Mouse (Mus musculus): ENCODE measurements around the gene Ston2. TPM values are rescaled to one million over a fixed set of nuclear protein-coding genes. Genes with fewer than 3 reads are reported as not detected.

Gene Ston2
- total RNA-seq, 4 experiments from 2014 or later, result 30.8 to 32.6 (median 32.0) TPM

DNA sequence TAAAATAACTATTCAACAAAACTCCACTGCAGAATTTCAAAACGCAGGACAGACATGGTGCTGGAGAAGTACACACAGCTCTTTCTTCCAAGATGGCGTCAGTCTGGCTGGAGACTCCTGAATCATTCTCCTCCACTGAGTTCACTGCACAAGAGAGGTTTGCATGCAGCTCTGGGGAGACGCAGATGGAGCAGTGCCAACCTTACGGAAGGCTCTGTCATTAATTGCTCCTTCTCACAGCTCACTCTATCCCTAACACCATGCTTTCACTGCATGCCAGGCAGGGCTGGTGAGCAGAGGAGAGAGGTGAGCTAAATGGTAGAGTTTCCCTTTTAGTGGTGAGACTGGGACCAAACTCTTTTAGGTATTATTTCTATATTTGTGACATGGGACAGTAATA lies 80.4 kb downstream of the Ston2 start:
- no peak for DNase-seq (ENCODE audit: low spot score in 2 of 2)

DNA sequence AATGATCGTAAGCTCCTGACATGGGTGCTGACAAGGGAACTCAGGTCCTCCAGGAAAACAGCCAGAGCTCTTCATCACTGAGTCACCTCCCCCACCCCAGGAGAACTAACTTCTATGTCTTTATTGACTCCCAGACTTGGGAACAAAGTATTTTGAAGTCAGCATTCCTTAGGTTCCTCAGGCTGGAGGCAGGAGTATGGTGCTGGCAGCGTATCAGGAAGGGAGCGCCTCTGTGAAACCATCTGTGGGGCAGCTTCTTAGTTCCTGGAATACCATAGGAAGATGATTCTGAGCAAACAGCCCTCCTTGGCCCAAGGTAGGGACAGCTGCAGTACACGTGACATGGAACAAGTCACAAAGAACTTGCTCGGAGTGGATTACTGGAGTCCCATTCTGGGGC lies 84.7 kb downstream of the Ston2 start:
- DNase-seq (ENCODE audit: low spot score in 2 of 2), result no peak

DNA sequence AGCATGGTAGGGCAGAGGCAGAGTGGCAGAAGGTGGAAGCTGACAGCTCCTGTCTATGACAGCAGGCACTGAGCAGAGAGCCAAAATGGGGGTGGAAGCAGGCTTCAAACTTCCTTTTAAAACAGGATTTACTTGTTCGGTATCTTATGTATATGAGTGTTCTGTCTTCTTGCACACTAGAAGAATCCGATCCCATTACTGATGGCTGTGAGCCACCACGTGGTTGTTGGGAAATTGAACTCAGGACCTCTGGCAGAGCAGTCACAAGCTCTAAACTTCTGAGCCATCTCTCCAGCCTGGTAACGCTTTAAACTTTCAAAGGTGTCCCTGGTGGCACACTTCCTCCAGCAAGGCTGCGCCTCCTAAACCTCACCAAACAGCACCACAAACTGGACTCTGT lies 85.4 kb downstream of the Ston2 start:
- DNase-seq (ENCODE audit: low spot score in 2 of 2), result no peak

DNA sequence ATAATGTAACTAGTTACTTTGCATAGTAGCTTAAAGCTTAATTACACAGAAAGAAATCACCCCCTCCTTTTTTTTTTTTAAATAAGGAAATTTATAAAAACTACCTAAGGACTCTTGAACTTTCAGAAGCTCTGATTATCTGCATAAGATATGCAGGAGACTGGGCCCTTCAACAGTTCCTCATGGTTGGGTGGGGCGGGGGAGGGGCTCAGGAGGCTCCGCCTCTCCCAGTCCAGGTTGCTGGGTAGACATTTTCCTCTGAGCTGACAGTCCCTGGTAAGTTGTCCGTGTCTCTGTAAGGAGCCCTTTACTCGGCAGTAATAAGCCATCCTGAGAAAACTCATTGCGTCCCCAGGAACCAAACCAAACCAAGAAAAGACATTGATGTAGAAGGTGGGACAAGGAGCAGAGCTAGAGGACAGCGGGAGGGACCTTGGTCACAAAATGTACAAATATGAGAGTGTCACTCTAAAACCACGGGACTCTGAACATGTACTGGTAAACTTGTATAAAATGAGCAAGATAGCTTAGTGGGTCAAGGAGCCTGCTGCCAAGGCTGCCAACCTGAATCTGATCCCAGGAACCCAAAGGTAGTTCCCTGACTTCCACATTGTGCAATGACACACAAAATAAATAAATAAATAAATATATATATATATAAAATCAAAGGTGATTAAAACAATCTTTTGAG lies 88.6 kb downstream of the Ston2 start:
- DNase-seq (ENCODE audit: low spot score in 2 of 2), result no peak

DNA sequence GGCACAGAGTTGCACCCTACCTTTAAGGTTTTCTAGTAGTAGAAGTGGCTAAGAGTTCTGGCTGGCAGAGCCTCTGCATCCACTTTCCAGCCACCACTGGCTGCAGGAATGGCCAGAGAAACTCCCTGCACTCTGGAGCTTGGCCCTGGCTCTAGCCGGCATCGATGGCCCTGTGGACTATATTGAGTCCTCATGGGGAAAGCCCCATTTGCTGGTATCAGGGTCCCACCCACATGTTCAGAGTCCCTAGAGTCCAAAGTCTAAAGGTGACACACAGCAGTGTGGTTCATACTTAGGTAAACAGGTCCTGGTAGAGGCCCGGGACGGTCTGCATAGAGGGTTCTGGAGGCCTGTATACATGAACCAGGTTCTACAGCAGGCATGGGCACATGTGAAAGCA lies 92.0 kb downstream of the Ston2 start:
- DNase-seq (ENCODE audit: low spot score in 2 of 2), result no peak

DNA sequence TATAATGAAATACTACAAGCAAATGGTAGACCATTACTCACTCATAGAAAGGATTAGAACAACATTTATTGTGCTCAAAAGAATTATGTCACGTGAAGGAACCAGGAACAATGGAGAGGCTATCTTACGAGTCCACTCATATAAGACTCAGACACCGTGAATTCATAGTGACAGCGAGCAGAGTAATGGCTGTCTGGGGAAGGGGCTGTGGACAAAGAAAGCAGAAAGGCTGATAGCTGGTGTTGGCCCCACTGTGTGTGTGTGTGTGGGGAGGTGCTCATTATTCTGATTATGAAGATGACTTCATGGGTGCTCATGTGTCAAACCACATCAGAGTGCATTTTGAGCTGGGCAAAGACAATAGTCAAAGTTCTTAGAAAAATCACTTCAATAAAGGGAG lies 92.4 kb downstream of the Ston2 start:
- DNase-seq (ENCODE audit: low spot score in 2 of 2), result no peak

DNA sequence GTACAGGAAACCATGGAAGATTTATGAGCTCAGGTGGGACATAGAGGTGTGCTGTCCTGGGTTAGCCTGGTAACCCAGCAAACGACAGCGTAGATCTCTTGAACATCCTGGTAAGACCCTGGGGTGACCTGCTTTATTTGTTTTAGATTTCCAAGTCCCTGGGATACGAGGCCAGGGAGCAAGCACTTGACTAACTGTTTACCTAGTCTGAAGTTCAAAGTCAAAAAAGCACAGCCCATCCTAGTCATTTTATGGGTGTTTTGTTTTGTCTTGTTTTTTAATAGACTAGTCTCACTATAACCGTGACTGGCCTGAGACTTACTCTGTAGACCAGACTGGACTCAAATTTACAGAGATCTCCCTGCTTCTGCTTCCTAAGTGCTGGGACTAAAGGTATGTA lies 93.4 kb downstream of the Ston2 start:
- no peak for DNase-seq (ENCODE audit: low spot score in 2 of 2)

DNA sequence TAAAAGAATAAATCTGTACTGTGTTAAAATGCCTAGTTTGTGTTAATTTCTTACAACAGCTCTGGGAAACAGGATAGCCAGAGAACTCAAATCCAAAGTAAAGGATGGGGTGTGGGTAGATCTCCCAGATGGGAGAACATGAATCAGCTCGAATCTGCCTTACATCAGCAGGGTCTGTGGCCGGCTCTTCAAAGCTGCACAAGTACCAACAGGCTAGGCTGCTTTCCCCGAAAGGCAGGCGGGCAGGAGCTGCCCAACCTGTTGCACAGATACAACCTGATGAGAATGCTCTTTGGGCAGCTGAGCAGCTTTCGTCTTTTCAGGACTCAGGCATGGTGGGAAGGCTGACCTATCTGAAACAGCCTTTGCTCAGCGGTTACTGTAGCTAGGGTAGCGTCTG lies 94.6 kb downstream of the Ston2 start:
- DNase-seq (ENCODE audit: low spot score in 2 of 2), result peak in 1 of 2 experiments; percentile 31

DNA sequence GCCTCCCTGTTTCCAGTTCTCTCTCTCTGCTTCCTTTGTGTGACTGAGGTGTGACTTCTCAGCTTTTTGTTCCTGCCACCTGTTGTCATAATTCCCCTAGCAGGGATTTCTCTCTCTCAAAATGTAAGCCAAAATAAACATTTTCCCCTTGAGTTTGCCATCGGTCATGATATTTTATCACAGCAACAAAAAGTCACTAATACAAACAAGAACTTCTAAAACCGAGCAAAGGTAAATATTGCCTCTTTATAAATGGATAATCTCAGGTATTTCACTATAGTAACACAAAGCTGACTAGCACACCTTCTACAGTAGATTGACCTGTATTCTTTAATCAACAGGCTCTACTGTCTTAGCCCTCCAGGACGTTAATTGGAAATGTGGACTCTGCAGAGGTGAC lies 95.2 kb downstream of the Ston2 start:
- no peak for DNase-seq (ENCODE audit: low spot score in 2 of 2)

DNA sequence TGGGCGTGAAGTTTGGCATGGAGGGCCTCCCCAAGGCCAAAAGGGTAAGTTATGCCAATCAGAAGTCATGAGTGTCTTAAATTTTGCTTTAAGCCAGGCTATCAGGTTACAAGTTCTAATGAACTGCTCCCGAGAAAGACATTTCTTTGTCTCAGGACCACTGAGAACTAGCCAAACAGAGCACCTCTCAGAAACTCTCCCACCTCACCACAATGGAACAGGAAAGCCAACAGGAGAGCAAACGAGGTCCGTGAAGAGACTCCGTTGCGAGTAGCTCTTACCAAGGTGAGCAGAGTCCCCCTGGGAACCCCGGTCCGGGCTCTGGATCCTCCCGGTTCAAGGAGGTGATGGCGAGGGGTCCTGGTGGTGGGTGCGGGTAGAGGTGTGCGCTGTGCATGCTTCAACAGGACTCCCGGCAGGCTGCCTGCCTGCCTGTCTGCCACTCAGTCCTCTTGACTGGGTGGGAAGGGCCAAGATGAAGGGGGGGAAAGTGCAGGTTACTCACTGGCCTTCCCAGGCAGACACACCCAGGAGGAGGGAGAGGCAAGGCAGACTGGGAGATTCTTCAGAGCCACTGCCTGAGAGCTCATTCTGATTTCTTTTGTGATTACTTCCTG lies 102.4 kb downstream of the Ston2 start:
- DNase-seq (ENCODE audit: low spot score in 2 of 2), result no peak

DNA sequence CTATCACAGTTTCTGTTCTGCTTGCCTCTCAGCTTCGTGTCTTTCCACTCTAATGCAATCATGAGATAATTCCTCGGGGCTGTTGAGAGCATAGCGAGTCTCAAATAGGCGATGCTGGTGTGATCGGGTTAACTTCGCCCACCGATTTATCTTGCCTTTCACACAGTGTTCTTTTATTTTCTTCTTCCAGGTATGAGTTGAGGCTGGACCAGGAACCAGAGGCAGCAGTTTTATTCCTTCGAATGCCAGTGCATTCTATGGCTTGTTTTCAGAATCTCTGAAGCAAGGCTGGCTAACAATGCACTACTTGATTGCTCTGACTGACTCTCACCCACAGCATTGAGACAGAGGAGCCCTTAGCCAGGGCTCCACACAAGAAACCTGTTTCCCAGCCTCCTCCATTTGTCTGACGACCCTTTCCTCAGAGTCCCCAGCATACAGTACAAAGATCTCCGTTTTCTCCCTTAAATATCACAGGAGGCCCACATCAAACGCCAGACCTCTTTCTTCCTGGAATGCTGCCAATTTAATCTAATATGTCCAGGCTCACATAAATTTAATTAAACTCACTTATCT lies 103.3 kb downstream of the Ston2 start:
- DNase-seq (ENCODE audit: low spot score in 2 of 2), result no peak

DNA sequence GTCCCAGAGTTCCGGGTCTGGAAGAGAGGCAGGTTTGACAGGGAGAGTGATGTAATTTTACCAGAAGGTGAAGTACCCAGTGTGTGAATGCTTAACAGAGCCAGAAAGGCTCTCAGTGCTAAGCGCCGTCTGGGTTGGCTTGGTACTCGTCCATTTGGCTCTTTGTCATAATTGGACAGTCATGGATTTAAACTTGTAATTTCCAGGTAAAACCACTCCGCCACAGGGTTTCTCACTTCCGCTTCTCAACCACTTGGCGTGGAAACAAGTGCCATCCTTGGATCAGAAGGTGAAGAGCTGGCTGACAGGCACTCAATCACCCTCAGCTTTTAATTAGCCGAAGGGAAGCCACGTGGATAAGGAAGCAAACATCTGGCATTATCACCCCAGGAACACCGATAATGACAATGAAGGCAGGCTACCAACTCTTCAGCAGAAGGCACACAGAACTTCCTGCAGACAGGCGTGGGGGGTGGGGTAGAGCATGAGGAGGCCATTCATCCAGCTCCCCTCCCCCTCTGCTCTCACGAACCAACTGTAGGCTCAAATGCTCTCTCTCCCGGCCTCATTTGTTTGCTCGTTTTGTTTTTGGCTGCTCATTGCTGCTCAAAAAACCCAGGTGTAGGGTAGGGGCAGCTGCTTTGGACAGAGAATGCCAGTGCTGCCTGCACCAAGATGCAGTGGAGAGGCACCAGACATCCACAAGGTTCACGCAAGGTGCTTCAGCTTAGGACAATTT lies 103.9 kb downstream of the Ston2 start:
- no peak for DNase-seq (ENCODE audit: low spot score in 2 of 2)

DNA sequence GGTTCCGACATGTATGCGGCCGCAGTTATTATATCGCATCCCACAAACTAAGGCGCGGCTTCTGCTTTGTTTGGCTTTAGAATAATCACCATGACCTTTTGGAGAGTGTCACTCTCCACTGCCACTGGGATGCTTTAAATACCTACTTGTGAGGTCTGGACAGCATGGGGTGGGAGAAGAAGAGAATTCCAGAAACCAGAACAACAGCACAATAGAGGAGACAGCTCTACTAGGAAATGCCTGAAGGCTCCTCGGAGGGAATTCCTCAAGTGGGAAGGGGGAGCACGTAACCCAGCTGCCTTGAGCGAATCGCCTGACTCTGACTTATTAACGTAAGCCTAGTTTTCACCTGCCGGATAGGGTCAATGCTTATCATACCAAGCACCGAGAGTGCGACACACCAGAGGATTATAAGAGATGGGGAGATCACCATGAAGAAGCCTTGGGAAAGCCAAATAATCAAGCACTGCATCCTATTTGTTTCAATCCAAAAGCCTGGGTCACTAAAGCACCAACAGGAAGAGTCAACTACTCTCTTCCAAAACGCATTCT lies 104.6 kb downstream of the Ston2 start:
- no peak for DNase-seq (ENCODE audit: low spot score in 2 of 2)

DNA sequence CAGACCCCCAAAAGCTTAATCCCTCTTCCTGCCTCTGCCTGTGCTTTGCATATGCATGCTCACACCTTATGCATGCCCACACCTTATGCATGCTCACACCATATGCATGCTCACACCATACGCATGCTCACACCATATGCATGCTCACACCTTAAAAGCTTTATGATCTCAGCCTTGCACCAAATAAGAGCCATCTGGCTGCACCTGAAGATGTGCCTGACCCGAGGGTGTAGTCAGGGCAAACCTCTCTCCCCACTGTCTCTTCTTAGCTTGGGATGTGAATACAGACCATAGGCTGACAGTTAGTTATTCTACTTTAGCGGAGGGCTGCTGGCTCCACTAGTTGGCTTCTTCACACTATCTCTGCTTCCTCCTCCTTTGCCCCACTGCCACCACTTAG lies 105.1 kb downstream of the Ston2 start:
- DNase-seq (ENCODE audit: low spot score in 2 of 2), result no peak

DNA sequence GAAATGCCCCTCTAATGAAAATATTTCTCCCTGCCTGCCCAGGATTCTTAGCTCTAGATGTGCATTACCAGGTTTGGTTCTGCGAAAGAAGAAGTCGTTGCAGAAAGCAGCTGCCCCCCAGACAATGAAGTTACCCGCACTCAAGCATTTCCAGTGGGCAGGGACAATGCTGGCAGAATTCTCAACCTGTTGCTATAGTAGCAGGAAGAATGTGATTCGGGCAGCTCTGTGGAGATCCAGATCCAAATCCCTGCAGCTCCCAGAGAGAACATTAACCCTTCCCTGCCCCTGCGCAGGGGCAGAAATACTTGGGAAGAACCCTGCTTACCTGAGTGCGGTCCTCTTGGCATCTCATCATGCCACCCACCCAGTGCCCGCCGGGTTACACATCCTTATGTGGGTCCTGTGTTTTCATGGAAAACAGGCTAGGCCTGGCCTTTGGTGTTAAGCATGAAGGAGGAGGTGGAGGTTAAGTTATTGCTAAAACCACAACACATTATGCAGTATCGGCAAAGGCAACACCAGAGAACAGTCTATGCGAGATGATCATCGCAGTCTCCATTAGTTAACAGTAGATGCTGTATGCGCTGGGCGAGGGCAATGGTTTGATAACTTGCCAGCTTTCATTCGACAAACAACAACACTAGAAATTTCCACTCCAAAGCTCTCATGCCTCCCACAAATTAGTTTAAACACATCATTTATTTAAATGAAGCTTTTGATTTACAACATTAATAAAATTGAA lies 108.7 kb downstream of the Ston2 start:
- DNase-seq (ENCODE audit: low spot score in 2 of 2), result peak; percentile 47 to 48

DNA sequence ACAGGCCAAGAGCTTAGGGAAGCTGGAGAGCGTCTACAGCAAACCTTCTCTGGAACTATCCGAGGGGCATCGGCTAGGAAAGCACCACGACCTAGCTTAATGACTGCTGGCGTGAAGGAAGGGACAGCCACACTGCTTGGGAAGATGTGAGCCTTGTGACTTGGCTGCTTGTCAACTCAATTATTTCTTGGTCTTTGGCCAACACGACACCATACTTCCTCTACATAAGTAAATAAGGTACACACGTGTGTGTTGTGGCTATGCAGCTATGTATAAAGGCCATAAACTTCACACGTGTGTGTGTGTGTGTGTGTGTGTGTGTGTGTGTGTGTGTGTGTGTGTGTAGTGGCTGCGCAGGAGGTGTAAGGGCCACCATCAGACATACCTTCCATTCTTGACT lies 112.2 kb downstream of the Ston2 start:
- DNase-seq (ENCODE audit: low spot score in 2 of 2), result no peak

DNA sequence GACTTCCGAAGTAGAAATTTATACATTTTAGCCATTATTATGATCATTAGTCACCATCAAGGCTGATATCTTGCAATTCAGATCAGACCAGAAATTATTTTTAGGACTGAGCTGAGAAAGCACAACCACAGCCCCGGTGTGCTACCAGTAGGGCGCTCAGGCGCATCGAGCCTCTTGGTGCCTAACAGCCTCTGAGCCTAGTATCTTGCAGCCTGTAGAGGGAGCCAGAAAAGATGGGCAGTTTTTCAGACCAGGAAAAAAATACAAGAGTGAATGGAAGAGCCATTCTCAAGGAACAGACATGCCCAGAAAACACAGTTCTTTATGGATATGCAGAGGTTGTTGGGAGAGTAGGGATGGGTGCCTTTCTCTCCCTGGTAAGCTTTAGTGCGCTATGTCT lies 115.0 kb downstream of the Ston2 start:
- no peak for DNase-seq (ENCODE audit: low spot score in 2 of 2)

DNA sequence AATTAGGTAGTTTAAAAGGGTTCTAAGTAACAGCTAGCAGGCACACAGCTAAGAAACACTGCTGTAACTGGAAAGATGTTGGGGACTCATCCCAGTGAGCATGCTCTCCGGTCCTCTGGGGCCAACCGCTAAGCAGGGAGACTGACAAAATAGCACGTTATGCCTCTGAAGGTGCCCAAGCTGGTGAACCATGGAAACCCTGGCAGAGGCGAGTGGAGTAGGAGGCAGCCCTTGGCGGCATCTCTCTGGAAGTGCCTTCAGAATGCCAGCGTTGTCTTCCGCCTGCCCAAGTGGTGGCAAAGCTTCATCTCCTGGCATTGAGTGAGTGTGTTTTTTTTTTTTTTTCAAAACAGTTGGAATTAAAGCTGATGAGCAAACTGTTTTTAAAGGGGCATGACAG lies 115.7 kb downstream of the Ston2 start:
- DNase-seq (ENCODE audit: low spot score in 2 of 2), result peak; percentile 60 to 70

DNA sequence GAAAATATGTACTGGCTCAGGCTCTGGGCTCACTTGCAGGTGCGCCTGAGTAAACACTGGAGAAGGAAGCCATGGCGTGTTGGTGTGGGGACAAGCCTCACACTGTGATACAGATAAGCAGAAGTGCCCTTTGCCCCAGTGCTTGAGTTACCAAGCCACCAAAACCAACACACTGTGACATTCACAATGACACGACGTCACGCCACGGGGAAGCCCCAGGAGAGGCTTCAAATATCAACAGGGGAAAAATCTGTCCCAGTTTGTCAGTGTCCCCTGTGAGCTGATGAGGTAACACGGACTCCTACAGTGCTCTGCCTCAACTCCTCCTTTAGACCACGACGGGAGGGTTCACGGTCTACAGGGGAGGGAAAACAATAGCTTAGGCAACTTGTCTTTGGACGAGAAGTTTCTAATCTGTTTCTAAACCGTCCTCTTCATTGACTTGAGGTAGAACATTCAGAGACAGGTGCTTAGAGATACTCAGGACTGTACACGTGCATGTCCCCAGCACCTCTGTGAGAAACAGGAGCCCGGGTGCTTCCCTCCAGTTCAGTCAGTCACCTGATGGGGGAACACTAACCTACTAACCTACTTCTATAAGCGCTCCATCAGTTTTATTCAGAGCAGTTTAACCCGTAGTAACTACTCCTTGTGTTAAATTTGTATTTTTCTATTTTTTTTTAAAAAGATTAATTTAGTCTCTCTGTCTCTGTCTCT lies 119.5 kb downstream of the Ston2 start:
- no peak for DNase-seq (ENCODE audit: low spot score in 2 of 2)

DNA sequence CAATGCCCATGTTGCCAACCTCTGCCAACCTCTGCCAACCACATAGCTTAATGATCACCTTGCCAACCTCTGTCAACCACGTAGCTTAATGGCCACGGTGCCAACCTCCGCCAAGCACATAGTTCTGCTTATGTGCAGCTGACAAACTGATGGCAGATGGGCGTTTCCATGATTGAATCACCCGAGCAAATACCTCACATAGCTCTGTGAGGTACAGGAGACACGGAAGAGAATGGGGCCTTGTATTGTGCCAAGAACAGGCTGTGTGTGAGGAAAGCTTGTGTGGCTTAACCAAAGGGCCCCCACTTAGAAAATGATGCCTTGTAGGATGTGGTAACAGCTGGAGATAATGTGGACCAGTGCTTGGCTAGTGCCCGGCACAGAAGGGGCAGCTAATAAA lies 120.4 kb downstream of the Ston2 start:
- DNase-seq (ENCODE audit: low spot score in 2 of 2), result no peak

DNA sequence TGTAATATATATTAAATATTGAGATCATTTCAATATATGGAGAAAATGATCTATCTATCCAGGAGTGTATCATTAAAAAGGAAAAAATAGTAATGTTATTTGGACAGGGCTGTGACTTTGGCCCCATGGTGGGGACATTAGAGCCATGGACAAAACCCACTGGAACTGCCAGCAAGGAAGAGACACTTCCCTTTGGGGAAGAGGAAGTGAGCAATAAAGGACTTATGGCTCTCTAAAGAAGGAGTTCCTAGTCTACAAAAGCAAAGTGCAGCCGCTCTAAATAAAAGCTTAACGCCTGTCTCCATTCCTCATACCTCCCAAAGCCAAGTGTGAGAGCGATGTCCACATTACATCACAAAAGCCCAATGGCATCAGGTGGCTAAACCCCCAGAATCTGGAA lies 121.6 kb downstream of the Ston2 start:
- no peak for DNase-seq (ENCODE audit: low spot score in 2 of 2)
